Mouse (Mus musculus) hindbrain, embryonic 15.5 days (tissue): ENCODE results near the gene Pxt1. TPM values are rescaled to one million over a fixed set of nuclear protein-coding genes. Genes with fewer than 3 reads are reported as not detected.
"Not testable (repeated sequence)": the region's sequence is repeated elsewhere in the genome, so short reads cannot be mapped to it uniquely, and the experiment has no call there.

Experiments
- ATAC-seq: fragments of 200-750 bp; cut with Nextera tagmentation; 2 replicates; pipeline ENCODE4 v1.8.0; 2017; ENCODE audit warnings: low read depth, moderate number of reproducible peaks, moderate TSS enrichment; ENCODE audit not compliant: low FRiP score
- H3K27ac ChIP-seq: fragments of 300-500 bp; sonication (generic); replicated peaks from 2 replicates; pipeline ENCODE4 v1.5.1; 2015; ENCODE audit warnings: mild to moderate bottlenecking, inconsistent platforms
- H3K27me3 ChIP-seq: fragments of 300-500 bp; sonication (generic); 2 replicates; pipeline ENCODE4 v1.6.1; 2015; ENCODE audit warnings: control low read depth, inconsistent platforms
- H3K36me3 ChIP-seq: fragments of 300-500 bp; sonication (generic); 2 replicates; pipeline ENCODE4 v1.6.1; 2015; ENCODE audit warnings: control low read depth, inconsistent platforms
- H3K4me1 ChIP-seq: fragments of 300-500 bp; sonication (generic); replicated peaks from 2 replicates; pipeline ENCODE4 v1.6.1; 2015; ENCODE audit warnings: control low read depth, inconsistent platforms
- H3K4me2 ChIP-seq: fragments of 300-500 bp; sonication (generic); 2 replicates; pipeline ENCODE4 v1.6.1; 2015; ENCODE audit warnings: moderate library complexity, mild to moderate bottlenecking, inconsistent platforms
- H3K4me3 ChIP-seq: fragments of 300-500 bp; sonication (generic); 2 replicates; pipeline ENCODE4 v1.5.1; 2015; ENCODE audit warnings: mild to moderate bottlenecking, inconsistent platforms
- H3K9ac ChIP-seq: fragments of 300-500 bp; sonication (generic); 2 replicates; pipeline ENCODE4 v1.6.1; 2015; ENCODE audit warnings: inconsistent platforms
- H3K9me3 ChIP-seq: fragments of 300-500 bp; sonication (generic); 2 replicates; pipeline ENCODE4 v1.6.1; 2016; ENCODE audit warnings: control low read depth, inconsistent platforms
- WGBS: fragments of 180-500 bp; shearing (Covaris S2); methylation state at CpG from one replicate; pipeline ENCODE4 v1.1.7; 2015; 5-methylcytosine and 5-hydroxymethylcytosine counted together
- polyA plus RNA-seq: library from polyadenylated mRNA; unstranded; fragments of >200 nt; fragmentation: Nextera tagmentation; extraction: Ambion mirVana; gene quantifications from 2 replicates; pipeline ENCODE4 v1.2.1, GENCODE M21; 2015

Gene Pxt1
- not detected in 2 replicates for polyA plus RNA-seq

DNA sequence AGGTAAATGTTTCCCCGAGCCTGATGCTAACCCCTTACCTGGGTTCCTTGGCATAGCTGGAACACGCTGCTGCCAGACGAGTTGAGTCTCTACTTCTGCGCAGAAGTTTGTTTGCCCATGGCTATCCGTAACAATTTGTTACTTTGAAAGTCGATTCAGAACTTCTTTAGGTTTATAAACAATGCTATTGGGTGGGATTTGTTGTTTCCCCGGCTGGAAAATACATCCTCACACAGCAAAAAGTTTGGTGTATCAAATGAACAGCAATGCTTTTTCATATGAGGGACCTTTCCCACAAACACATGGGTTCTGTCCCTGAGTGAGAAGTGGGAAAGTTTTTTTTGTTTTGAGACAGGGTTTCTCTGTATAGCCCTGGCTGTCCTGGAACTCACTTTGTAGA, at the start of gene Pxt1:
Gene Pxt1, minus strand, starts transcription at position 101 of the 400 bp plus-strand sequence.
- Histone ChIP-seq H3K36me3 (no peaks in the 10 kb centered on the region), H3K4me2 (no peak within 1 kb of the TSS), H3K9me3 (no peaks in the 10 kb centered on the region), H3K9ac (no peak within 1 kb of the TSS), H3K27ac (no peak within 1 kb of the TSS), H3K27me3 (no peaks in the 10 kb centered on the region), H3K4me1 (no peaks in the 10 kb centered on the region), H3K4me3 (no peak within 1 kb of the TSS)
- no peak for ATAC-seq
- 92% methylated on average over 7 of the region's 7 CpGs for WGBS

GRCm38 (mm10) chr17:28993004-28993403, 49.4 kb upstream of the Pxt1 start:
- not testable (repeated sequence) for H3K4me3 ChIP-seq, H3K9ac ChIP-seq, ATAC-seq, H3K27ac ChIP-seq, H3K4me1 ChIP-seq, H3K27me3 ChIP-seq, H3K9me3 ChIP-seq, H3K4me2 ChIP-seq
- WGBS, result 100% methylated on average over 1 of the region's 1 CpGs
- H3K36me3 ChIP-seq, result peaks cover 59% of the 10 kb centered on the region

GRCm38 (mm10) chr17:28992105-28992504, 48.5 kb upstream of the Pxt1 start:
- H3K27ac ChIP-seq, result no peak overlapping the region
- no peak for ATAC-seq
- H3K4me1 ChIP-seq, result no peaks in the 10 kb centered on the region
- H3K36me3 ChIP-seq, result peaks cover 61% of the 10 kb centered on the region
- WGBS, result 48% methylated on average over 7 of the region's 7 CpGs
- no peak overlapping the region for H3K4me2 ChIP-seq
- no peaks in the 10 kb centered on the region for H3K27me3 ChIP-seq
- H3K9me3 ChIP-seq, result no peaks in the 10 kb centered on the region
- no peak overlapping the region for H3K9ac ChIP-seq
- no peak overlapping the region for H3K4me3 ChIP-seq

- peaks cover 63% of the 10 kb centered on the region for H3K36me3 ChIP-seq
- no peaks in the 10 kb centered on the region for H3K27me3 ChIP-seq
- no peak overlapping the region for H3K4me2 ChIP-seq
- H3K4me1 ChIP-seq, result no peaks in the 10 kb centered on the region
- no peak overlapping the region for H3K4me3 ChIP-seq
- no peak overlapping the region for H3K27ac ChIP-seq
- H3K9me3 ChIP-seq, result no peaks in the 10 kb centered on the region
- ATAC-seq, result no peak
- 88% methylated on average over 9 of the region's 9 CpGs for WGBS
- H3K9ac ChIP-seq, result no peak overlapping the region
Measured at GRCm38 (mm10) chr17:28991286-28991685, 47.6 kb upstream of the Pxt1 start.

- H3K27ac ChIP-seq, result no peak overlapping the region
- H3K9me3 ChIP-seq, result no peaks in the 10 kb centered on the region
- no peaks in the 10 kb centered on the region for H3K27me3 ChIP-seq
- no peak overlapping the region for H3K4me3 ChIP-seq
- H3K9ac ChIP-seq, result no peak overlapping the region
- no peak for ATAC-seq
- 71% methylated on average over 4 of the region's 4 CpGs for WGBS
- H3K4me1 ChIP-seq, result no peaks in the 10 kb centered on the region
- peaks cover 69% of the 10 kb centered on the region for H3K36me3 ChIP-seq
- H3K4me2 ChIP-seq, result no peak overlapping the region
Measured at GRCm38 (mm10) chr17:28990060-28990459, 46.4 kb upstream of the Pxt1 start.

- Histone ChIP-seq H3K4me3 (no peak overlapping the region), H3K27me3 (no peaks in the 10 kb centered on the region), H3K9ac (no peak overlapping the region), H3K4me1 (no peaks in the 10 kb centered on the region), H3K36me3 (peaks cover 69% of the 10 kb centered on the region), H3K4me2 (no peak overlapping the region), H3K9me3 (no peaks in the 10 kb centered on the region), H3K27ac (no peak overlapping the region)
- ATAC-seq, result no peak
- WGBS, result 82% methylated on average over 3 of the region's 3 CpGs
Measured at GRCm38 (mm10) chr17:28988996-28989395, 45.4 kb upstream of the Pxt1 start.

GRCm38 (mm10) chr17:28988291-28988690, 44.7 kb upstream of the Pxt1 start:
- Histone ChIP-seq H3K4me1 (no peaks in the 10 kb centered on the region), H3K27ac (no peak overlapping the region), H3K36me3 (peaks cover 75% of the 10 kb centered on the region), H3K9ac (no peak overlapping the region), H3K4me3 (no peak overlapping the region), H3K4me2 (no peak overlapping the region), H3K27me3 (no peaks in the 10 kb centered on the region), H3K9me3 (no peaks in the 10 kb centered on the region)
- ATAC-seq, result no peak
- 92% methylated on average over 4 of the region's 4 CpGs for WGBS

DNA sequence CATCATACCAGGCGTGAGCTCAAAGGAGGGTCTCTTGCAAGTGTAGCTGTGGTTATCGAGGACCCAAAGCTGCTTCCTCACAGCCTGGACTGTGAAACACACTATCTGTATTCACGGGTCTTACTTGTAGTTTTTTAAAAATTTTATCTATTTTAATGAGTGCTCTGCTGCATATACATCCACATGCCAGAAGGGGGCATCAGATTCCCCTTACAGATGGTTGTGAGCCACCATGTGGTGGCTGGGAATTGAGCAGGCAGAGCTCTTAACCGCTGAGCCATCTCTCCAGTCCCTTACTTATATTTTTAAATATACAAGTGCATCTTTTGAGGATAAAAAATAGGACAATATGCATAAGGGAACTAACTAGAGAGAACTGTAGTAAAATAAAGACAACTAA, 44.1 kb upstream of the Pxt1 start:
- H3K9ac ChIP-seq, result no peak overlapping the region
- H3K27me3 ChIP-seq, result no peaks in the 10 kb centered on the region
- H3K36me3 ChIP-seq, result peaks cover 80% of the 10 kb centered on the region
- no peak for ATAC-seq
- H3K4me1 ChIP-seq, result no peaks in the 10 kb centered on the region
- H3K4me3 ChIP-seq, result no peak overlapping the region
- 68% methylated on average over 4 of the region's 4 CpGs for WGBS
- H3K4me2 ChIP-seq, result no peak overlapping the region
- H3K9me3 ChIP-seq, result no peaks in the 10 kb centered on the region
- no peak overlapping the region for H3K27ac ChIP-seq

GRCm38 (mm10) chr17:28986833-28987232, 43.2 kb upstream of the Pxt1 start:
- ATAC-seq, result no peak
- Histone ChIP-seq H3K27ac (no peak overlapping the region), H3K36me3 (peaks cover 85% of the 10 kb centered on the region)

DNA sequence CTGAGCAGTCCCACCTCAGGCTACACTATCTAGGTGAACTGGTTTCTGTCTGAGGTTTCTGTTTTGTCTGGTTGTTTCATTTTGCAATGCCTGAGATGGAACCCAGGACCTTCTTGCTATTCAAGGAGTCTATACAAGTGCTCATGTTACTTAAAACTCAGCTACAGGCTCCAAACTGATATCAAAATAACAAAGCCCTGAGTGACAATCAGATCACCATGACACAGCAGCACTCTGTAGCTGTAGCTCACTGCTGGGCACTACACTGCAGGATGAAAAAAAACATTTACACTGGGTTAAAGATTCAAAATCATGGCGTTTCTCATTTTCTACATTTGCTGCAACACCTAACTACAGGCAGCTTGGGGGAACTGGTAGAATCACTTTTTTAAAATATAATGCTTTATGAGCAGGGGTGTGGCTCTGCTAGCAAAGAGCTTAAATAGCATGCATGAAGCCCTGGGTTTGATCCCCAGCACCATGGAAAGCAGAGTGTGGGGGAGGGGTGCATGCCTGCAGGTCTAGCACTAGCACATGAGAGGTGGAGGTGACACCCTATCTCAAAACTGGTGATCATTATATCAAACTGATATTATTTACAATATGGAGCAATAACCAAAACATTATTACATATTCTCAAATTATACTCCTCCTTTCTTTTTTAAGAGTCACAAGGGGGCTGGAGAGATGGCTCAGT, 41.2 kb upstream of the Pxt1 start:
- Histone ChIP-seq H3K9ac (no peak overlapping the region), H3K9me3 (no peaks in the 10 kb centered on the region), H3K27ac (no peak overlapping the region), H3K4me2 (no peak overlapping the region), H3K27me3 (no peaks in the 10 kb centered on the region), H3K36me3 (peaks cover 77% of the 10 kb centered on the region), H3K4me1 (no peaks in the 10 kb centered on the region), H3K4me3 (no peak overlapping the region)
- ATAC-seq, result no peak
- 85% methylated on average over 1 of the region's 1 CpGs for WGBS

More at GRCm38 (mm10) chr17:28986833-28987232, 43.2 kb upstream of the Pxt1 start:
- H3K4me3 ChIP-seq, result no peak overlapping the region
- H3K4me2 ChIP-seq, result no peak overlapping the region
- H3K9ac ChIP-seq, result no peak overlapping the region
- H3K27me3 ChIP-seq, result no peaks in the 10 kb centered on the region
- H3K4me1 ChIP-seq, result no peaks in the 10 kb centered on the region
- H3K9me3 ChIP-seq, result no peaks in the 10 kb centered on the region

GRCm38 (mm10) chr17:28982591-28982990, 39.0 kb upstream of the Pxt1 start:
- 67% methylated on average over 4 of the region's 4 CpGs for WGBS
- no peak for ATAC-seq
- Histone ChIP-seq H3K36me3 (peaks cover 77% of the 10 kb centered on the region), H3K9me3 (no peaks in the 10 kb centered on the region), H3K27ac (no peak overlapping the region), H3K27me3 (no peaks in the 10 kb centered on the region), H3K9ac (no peak overlapping the region), H3K4me1 (no peaks in the 10 kb centered on the region), H3K4me2 (no peak overlapping the region), H3K4me3 (no peak overlapping the region)

DNA sequence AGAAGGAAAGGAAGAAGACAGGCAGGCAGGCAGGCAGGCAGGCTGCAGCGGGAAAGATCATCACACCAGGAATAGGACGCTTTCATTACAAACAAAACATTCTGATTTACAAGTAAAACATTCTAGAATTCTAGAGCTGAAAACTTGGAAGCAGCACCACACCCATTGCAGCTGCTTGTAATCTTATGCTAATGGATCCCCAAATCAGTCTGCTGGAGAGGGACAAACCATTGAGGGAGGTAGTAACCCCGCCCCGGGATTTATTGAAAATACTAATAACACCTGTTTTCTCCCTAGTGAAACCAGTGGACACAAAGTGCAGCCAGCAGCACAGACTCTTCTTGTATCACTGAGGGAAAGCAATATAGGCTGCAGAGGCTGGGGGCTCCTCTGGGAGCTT, 37.4 kb upstream of the Pxt1 start:
- 75% methylated on average over 4 of the region's 4 CpGs for WGBS
- no peaks in the 10 kb centered on the region for H3K9me3 ChIP-seq
- no peak for ATAC-seq
- no peaks in the 10 kb centered on the region for H3K27me3 ChIP-seq
- H3K4me2 ChIP-seq, result no peak overlapping the region
- no peaks in the 10 kb centered on the region for H3K4me1 ChIP-seq
- H3K4me3 ChIP-seq, result no peak overlapping the region
- no peak overlapping the region for H3K9ac ChIP-seq
- H3K36me3 ChIP-seq, result peaks cover 72% of the 10 kb centered on the region
- no peak overlapping the region for H3K27ac ChIP-seq

DNA sequence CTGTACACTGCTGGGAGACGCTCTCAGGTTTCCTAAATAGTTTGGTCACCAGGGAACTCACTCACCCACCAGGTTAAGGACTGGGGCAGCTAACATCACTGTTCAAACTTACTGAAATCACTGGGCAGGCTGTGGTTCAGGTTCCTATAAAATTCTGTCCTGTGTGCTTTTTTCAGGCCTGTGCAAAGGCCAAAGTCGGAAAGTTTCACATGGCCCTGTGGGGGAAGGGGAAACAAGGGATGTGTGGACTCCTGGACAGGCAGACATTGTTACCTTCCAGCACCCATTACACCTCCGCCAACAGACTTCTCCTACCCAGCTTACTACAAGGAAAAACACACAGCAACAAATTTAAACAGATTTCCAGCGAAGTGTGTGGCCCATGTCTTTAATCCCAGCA, 35.5 kb upstream of the Pxt1 start:
- Histone ChIP-seq H3K4me3 (no peak overlapping the region), H3K36me3 (peaks cover 74% of the 10 kb centered on the region), H3K9ac (no peak overlapping the region), H3K4me1 (no peaks in the 10 kb centered on the region), H3K4me2 (no peak overlapping the region), H3K9me3 (no peaks in the 10 kb centered on the region), H3K27ac (no peak overlapping the region), H3K27me3 (no peaks in the 10 kb centered on the region)
- WGBS, result 96% methylated on average over 4 of the region's 4 CpGs
- ATAC-seq, result no peak
